Mouse (Mus musculus) heart, embryonic 11.5 days (tissue): ENCODE data around the gene Snx7. TPM values are rescaled to one million over a fixed set of nuclear protein-coding genes. Genes with fewer than 3 reads are reported as not detected.

Experiments used
- ATAC-seq: fragments of 200-750 bp; cut with Nextera tagmentation; replicated peaks from 2 replicates; pipeline ENCODE4 v1.8.0; 2017; ENCODE audit warnings: moderate library complexity; ENCODE audit not compliant: insufficient number of reproducible peaks, low FRiP score, low TSS enrichment
- H3K27ac ChIP-seq: fragments of 300-500 bp; sonication (generic); 2 replicates; pipeline ENCODE4 v1.5.1; 2014; ENCODE audit warnings: mild to moderate bottlenecking, low read depth, low read length
- H3K27me3 ChIP-seq: fragments of 300-500 bp; sonication (generic); 2 replicates; pipeline ENCODE4 v1.6.1; 2014; ENCODE audit warnings: mild to moderate bottlenecking, low read length, mixed read lengths; ENCODE audit not compliant: control insufficient read depth, insufficient read depth
- H3K36me3 ChIP-seq: fragments of 300-500 bp; sonication (generic); 2 replicates; pipeline ENCODE4 v1.6.1; 2014; ENCODE audit warnings: mild to moderate bottlenecking, low read length, moderate library complexity, mixed read lengths; ENCODE audit not compliant: control insufficient read depth, insufficient read depth
- H3K4me1 ChIP-seq: fragments of 300-500 bp; sonication (generic); 2 replicates; pipeline ENCODE4 v1.6.1; 2014; ENCODE audit warnings: low read length; ENCODE audit not compliant: control insufficient read depth, insufficient read depth
- H3K4me2 ChIP-seq: fragments of 300-500 bp; sonication (generic); 2 replicates; pipeline ENCODE4 v1.6.1; 2014; ENCODE audit warnings: mild to moderate bottlenecking, moderate library complexity
- H3K4me3 ChIP-seq: fragments of 300-500 bp; sonication (generic); 2 replicates; pipeline ENCODE4 v1.5.1; 2014; ENCODE audit warnings: low read depth, low read length
- H3K9ac ChIP-seq: fragments of 300-500 bp; sonication (generic); 2 replicates; pipeline ENCODE4 v1.6.1; 2014; ENCODE audit warnings: mild to moderate bottlenecking, low read depth, low read length, moderate library complexity
- H3K9me3 ChIP-seq: fragments of 300-500 bp; sonication (generic); replicated peaks from 2 replicates; pipeline ENCODE4 v1.6.1; 2016; ENCODE audit warnings: low read length; ENCODE audit not compliant: control insufficient read depth
- whole genome bisulfite sequencing: fragments of 180-500 bp; shearing (Covaris S2); extraction: QIAGEN DNeasy Blood & Tissue Kit; methylation state at CpG from one replicate; pipeline ENCODE4 v1.1.7; 2014; ENCODE audit not compliant: insufficient replicate concordance; 5-methylcytosine and 5-hydroxymethylcytosine counted together
- polyA plus RNA-seq: library from polyadenylated mRNA; unstranded; fragments of >200 nt; fragmentation: Nextera tagmentation; extraction: Ambion mirVana; gene quantifications from 2 replicates; pipeline ENCODE4 v1.2.1, GENCODE M21; 2014

Gene Snx7
- polyA plus RNA-seq, 1 experiment from 2014 or later, result 38.4 TPM

DNA sequence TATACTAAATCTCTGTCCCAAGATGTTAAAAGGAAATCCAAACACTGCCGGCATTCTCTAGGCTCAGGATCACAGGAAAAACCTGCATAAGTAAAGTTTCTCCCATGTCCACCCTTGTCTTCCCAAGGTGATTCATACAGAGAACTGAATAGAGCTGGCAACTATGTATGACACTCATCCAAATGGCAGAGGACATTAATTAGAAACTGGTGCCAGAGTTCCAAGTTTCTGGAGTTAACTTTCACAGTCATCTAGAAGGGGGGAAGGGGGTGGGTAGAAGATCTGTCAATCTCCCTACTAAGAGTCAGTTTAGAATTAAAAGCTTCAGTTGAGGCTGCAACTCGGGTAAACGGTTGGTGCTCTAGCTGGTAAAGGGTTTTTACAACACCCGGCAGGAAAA is 76.8 kb downstream of the Snx7 start:
- Histone ChIP-seq H3K4me1 (no peaks in the 10 kb centered on the region), H3K9me3 (no peaks in the 10 kb centered on the region), H3K4me3 (no peak overlapping the region), H3K27ac (no peak overlapping the region), H3K4me2 (no peak overlapping the region), H3K36me3 (no peaks in the 10 kb centered on the region), H3K9ac (no peak overlapping the region), H3K27me3 (no peaks in the 10 kb centered on the region)
- ATAC-seq, result no peak
- 80% methylated on average over 4 of the region's 4 CpGs for WGBS

DNA sequence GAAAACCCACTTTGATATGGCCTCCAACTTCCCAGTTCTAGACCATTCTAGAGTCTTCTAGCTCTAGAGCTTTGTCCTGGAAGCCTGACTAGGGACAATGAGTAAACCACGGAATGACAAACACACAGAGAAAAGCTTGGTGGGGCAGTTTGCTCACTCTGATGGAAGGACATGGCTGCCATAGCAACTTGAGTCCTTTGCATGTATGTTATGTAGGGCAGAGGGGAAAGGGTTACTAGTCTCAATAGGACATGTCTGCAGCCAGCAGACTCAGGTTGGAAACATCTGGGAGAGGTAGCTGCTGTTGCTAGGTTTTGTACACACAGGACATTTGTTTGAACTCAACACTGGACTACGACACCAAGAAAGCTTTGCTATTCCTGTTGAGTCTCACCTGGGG is 77.5 kb downstream of the Snx7 start:
- ATAC-seq, result no peak
- Histone ChIP-seq H3K27me3 (no peaks in the 10 kb centered on the region), H3K9ac (no peak overlapping the region), H3K9me3 (no peaks in the 10 kb centered on the region), H3K36me3 (no peaks in the 10 kb centered on the region), H3K27ac (no peak overlapping the region), H3K4me3 (no peak overlapping the region), H3K4me2 (no peak overlapping the region), H3K4me1 (no peaks in the 10 kb centered on the region)
- WGBS, result 85% methylated on average over 2 of the region's 2 CpGs

DNA sequence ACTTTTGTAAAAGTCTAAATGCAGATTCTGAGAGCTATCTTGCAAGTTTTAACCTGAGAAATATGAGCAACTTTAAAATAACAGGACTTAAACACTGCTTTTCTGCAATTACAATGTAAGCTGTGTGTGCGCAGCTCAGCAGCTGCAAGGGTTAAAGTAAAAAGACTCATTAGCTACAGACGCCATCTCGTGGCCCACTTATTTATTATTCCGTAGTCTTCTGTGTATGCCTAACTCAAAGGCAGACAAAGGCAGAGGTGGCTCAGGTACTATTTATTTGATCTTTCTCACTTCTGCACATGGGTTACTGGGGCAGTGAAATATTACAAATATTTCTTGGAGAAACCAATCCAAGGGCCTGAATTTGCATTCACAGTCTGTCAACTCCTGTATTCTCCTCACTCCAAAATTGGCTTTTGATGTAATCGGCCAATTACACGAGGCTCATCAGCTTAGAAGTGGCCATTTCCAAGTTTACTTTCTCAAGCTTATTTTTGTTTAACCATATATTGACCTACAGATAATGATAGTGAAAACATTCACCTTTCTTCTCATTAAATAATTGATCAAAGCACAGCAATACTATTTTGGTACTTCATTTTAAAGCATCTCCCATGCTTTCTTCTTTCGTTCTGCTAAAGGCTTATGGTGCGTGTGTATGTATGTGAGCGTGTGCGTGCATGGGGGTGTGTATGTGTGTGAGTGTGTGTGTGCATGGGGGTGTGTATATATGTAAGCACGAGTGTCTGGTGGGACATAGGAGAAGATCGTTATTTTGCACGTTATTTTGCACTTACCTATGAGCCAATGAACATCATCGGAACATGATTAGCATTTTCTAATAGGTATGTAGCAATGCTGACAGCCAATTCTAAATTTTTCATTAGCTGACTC is 79.7 kb downstream of the Snx7 start:
- Histone ChIP-seq H3K36me3 (no peaks in the 10 kb centered on the region), H3K27me3 (no peaks in the 10 kb centered on the region), H3K4me3 (no peak overlapping the region), H3K9me3 (no peaks in the 10 kb centered on the region), H3K27ac (no peak overlapping the region), H3K4me2 (no peak overlapping the region), H3K4me1 (no peaks in the 10 kb centered on the region), H3K9ac (no peak overlapping the region)
- 71% methylated on average over 14 of the region's 14 CpGs for WGBS
- no peak for ATAC-seq

DNA sequence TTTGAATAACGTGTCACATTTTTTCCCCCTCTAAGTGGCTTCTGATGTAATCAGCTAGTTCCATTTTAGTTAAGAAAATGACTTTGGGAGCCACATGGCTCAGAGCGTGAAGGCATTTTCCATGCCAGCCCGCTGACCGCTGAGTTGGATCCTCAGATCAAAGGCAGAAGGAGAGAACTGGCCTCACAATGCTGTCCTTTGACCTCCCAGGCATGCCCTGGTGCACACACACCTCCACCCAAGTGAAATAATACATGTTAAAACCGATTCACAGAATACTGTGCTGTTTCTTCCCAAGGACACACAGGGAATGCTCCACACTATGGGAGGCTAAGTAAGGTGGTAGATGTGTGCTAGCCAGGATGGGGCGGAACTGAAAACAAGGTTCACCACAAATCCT is 81.5 kb downstream of the Snx7 start:
- 67% methylated on average over 6 of the region's 6 CpGs for WGBS
- H3K4me3 ChIP-seq, result no peak overlapping the region
- ATAC-seq, result no peak
- no peaks in the 10 kb centered on the region for H3K4me1 ChIP-seq
- H3K27me3 ChIP-seq, result no peaks in the 10 kb centered on the region
- H3K9me3 ChIP-seq, result no peaks in the 10 kb centered on the region
- no peaks in the 10 kb centered on the region for H3K36me3 ChIP-seq
- no peak overlapping the region for H3K9ac ChIP-seq
- H3K4me2 ChIP-seq, result no peak overlapping the region
- no peak overlapping the region for H3K27ac ChIP-seq

DNA sequence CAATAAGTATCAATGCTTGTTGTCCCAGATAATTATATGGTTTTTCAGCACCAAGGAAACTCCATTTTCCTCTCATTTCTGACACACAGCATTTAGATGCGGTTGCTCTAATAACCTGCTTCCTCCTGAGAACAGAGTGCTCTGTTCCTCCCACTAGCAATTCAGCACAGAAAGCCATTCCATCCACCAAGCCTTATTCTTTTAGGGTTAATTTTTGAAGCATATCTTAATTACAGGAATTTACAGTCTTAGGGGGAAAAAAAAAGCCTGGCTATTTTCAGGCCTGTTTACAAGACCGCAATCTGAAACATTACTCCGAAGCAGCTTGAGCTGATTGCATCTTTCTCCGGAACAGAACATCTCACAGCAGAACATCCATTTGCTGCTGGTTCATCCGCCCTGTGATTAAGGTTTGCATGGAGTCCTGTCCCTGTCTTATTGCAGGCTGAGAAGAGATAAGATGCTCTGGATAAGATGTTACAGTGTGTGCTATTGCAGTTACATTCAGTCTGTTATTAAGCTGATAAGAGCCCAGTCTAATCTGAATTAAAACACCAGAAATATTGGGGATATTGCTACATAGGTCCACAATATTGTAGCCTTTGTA is 116.5 kb downstream of the Snx7 start:
- no peak overlapping the region for H3K4me2 ChIP-seq
- WGBS, result 76% methylated on average over 5 of the region's 5 CpGs
- H3K4me3 ChIP-seq, result no peak overlapping the region
- H3K9me3 ChIP-seq, result no peaks in the 10 kb centered on the region
- ATAC-seq, result no peak
- H3K4me1 ChIP-seq, result no peaks in the 10 kb centered on the region
- H3K27me3 ChIP-seq, result no peaks in the 10 kb centered on the region
- no peak overlapping the region for H3K27ac ChIP-seq
- no peaks in the 10 kb centered on the region for H3K36me3 ChIP-seq
- no peak overlapping the region for H3K9ac ChIP-seq

DNA sequence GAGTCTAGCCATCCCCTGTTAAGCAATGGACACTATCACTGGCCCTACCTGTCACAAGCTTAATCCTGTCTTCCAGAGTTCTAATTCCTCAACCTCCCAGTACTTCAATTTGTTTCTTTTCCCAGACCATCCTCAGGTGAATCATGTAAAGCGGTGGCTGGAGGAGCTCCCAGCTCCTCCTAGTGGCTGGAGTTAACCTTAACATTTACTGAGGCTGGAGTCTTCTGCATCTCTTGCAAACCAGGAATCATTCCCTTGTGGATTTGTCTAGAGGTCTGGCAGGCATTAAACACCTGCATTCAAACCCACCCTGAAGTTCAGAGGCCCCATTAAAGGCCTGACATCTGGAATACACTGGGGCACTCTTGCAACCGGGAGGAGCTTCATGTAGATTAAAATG is 117.1 kb downstream of the Snx7 start:
- no peaks in the 10 kb centered on the region for H3K27me3 ChIP-seq
- 66% methylated on average over 2 of the region's 2 CpGs for WGBS
- H3K9ac ChIP-seq, result no peak overlapping the region
- no peaks in the 10 kb centered on the region for H3K9me3 ChIP-seq
- no peak overlapping the region for H3K4me2 ChIP-seq
- no peak overlapping the region for H3K4me3 ChIP-seq
- H3K4me1 ChIP-seq, result no peaks in the 10 kb centered on the region
- no peaks in the 10 kb centered on the region for H3K36me3 ChIP-seq
- ATAC-seq, result no peak
- no peak overlapping the region for H3K27ac ChIP-seq

DNA sequence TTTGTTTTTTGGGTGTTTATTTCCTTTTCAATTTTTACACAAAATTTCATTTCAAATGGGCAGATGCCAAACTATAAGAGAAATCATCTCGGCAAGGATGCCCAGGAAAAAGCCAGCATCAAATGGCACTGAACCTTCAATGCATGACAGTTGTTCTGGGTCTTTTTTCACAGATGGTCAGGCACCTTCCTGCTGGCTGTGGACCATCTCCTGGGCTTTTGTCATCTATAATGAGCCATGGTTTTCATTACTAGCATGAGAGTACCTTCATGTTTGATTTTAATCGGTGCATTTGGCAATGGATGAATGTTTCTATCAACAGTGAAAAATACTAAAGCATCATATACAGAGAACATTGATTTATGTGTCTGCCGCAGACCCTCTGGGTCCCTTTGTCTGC is 119.5 kb downstream of the Snx7 start:
- no peak overlapping the region for H3K4me3 ChIP-seq
- H3K4me2 ChIP-seq, result no peak overlapping the region
- no peaks in the 10 kb centered on the region for H3K27me3 ChIP-seq
- ATAC-seq, result no peak
- WGBS, result 79% methylated on average over 3 of the region's 3 CpGs
- H3K9ac ChIP-seq, result no peak overlapping the region
- no peak overlapping the region for H3K27ac ChIP-seq
- H3K4me1 ChIP-seq, result no peaks in the 10 kb centered on the region
- H3K9me3 ChIP-seq, result no peaks in the 10 kb centered on the region
- no peaks in the 10 kb centered on the region for H3K36me3 ChIP-seq

DNA sequence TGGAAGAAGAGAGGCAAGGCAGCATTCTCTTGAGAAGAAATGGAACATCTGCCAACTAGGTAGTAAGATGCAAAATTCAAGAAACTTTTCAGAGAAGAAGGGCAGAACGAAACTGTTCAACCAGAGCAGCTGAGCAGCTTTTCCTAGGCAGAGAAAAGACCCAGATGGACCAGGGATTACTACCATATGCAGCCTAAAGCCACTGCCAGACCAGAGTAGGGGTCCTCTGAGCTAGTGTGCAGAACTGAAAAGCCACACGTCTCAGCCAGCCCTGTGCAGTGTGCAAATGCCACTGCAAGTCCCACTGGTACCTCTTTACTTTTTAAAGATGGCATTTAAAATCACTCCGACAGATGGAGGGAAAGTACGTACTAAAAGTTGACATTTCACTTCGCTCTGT is 129.0 kb downstream of the Snx7 start:
- WGBS, result 66% methylated on average over 5 of the region's 5 CpGs
- Histone ChIP-seq H3K36me3 (no peaks in the 10 kb centered on the region), H3K9ac (no peak overlapping the region), H3K27me3 (no peaks in the 10 kb centered on the region), H3K4me3 (no peak overlapping the region), H3K4me1 (no peaks in the 10 kb centered on the region), H3K4me2 (no peak overlapping the region), H3K9me3 (no peaks in the 10 kb centered on the region), H3K27ac (no peak overlapping the region)
- ATAC-seq, result no peak

DNA sequence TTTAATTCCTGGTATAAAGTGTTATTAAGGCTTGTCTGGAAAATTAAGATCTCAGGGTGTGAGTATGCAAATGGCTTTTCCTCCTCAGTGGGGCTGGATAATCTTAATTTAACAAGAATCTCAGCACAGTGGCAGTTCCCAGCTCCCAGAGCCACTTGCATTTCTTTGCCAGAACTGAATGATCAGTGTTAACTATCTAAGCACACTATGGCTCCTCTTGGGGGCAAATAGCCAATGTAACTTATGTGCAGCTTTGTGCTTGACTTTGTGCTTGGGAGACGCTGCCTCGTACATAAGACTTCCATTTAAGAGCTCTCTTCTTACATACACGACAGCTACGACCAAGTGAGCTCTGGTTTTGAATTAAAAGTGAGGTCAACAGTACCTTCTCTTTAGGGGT is 136.1 kb downstream of the Snx7 start:
- Histone ChIP-seq H3K9me3 (no peaks in the 10 kb centered on the region), H3K27ac (no peak overlapping the region), H3K27me3 (no peaks in the 10 kb centered on the region), H3K9ac (no peak overlapping the region), H3K4me3 (no peak overlapping the region), H3K4me1 (no peaks in the 10 kb centered on the region), H3K4me2 (no peak overlapping the region), H3K36me3 (no peaks in the 10 kb centered on the region)
- WGBS, result 80% methylated on average over 4 of the region's 4 CpGs
- ATAC-seq, result no peak
